Mouse (Mus musculus) gonadal fat pad, adult 2 months (tissue): ENCODE data around the gene Pmpcb. TPM values are rescaled to one million over a fixed set of nuclear protein-coding genes. Genes with fewer than 3 reads are reported as not detected.

Experiments
- DNase-seq: peaks from one replicate; pipeline ENCODE4 v3.0.0-alpha.2; 2012; ENCODE audit warnings: low read depth
- polyA plus RNA-seq: library from polyadenylated mRNA; depleted of rRNA; stranded (reverse); fragments of >200 nt; gene quantifications from 2 replicates; pipeline ENCODE4 v1.2.3, GENCODE M21; 2012

Pmpcb gene
- polyA plus RNA-seq, 1 experiment, result 50.6 TPM

DNA sequence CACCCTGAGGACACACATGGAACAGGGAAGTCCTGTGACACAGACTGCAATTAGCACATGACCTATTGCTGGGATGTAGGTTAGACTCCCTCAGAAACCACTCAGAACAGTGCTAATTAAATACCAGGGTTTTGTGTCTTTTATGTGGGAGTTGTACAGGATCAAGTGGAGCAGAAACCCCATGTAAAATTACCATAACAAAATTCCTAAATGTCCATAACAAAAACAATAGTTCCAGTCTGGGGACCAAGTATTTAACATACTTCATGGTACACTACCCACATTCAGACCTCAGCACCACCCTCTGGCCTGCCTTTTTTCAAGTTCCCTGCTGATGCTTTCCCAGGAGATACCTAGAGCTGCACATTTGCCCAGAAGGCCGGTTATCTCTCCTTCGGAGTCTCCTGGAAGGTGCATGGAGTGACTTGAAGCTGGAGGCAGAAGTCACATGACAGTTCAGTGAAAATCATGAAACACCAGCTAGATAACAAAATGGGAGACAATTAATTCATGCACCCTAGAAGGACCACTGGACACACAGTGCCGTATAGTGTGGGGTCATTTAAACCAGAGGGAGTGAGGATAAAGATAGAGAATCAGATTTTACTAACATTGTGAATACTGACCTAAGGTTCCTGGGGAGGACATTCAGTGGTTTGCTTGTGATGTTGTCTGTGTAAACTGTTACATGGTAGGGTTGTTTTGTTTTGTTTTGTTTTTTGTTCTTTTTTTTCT, 4.6 kb upstream of the Pmpcb start:
- no peak for DNase-seq

DNA sequence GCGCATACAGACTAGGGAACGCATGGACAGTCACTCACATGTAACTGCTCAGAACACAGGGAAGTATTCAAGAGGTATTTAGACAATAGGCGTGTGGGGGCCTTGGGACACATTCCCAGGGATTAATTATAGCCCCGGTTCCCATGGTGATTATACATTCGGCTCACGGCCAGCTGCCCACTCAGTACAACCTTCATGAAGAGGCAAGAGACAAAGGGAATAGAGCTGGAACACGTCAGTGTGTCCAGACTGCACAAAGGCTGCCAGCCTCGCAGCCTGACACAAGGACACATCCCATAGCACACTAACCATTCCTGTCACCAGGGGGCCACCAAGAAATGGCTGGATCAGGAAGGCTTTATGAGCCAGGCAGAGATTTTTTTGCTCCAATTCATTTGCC, 4.0 kb upstream of the Pmpcb start:
- no peak for DNase-seq

DNA sequence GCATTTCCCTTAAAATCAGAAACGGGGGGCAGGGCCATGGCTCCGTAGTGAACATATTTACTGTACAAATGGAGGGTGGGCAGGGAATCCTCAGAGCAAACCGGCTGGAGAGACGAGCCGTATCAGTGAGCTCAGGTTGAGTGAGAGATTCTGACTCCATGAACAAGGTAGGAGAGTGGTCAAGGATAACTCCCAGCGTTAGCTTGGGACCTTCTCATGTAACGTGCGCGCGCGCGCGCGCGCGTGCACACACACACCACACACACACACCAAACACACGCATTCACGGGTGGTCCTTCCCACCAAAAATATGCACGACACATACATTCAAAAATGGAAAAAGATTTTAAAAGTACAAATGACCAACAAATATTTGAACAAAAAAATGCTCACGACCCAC, 1.8 kb upstream of the Pmpcb start:
- DNase-seq, result no peak

DNA sequence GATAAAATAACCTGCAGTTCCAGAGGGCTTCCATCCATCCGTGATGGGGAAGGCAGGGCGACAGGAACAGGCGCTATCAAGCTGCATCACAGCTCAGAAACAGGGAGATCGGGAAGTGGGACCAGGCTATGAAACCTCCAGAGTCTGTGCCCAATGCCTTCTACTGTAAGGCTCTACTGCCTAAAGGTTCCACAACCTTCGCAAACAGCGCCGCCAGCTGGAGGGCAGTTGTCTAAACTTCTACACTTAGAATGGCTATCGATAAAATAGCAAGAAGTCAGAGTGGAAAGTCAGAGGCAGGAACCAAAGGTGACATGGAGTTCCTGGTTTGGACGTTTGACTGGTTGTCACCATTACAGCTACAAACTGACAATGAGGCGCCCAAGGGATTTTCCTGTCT, 1.4 kb upstream of the Pmpcb start:
- no peak for DNase-seq

DNA sequence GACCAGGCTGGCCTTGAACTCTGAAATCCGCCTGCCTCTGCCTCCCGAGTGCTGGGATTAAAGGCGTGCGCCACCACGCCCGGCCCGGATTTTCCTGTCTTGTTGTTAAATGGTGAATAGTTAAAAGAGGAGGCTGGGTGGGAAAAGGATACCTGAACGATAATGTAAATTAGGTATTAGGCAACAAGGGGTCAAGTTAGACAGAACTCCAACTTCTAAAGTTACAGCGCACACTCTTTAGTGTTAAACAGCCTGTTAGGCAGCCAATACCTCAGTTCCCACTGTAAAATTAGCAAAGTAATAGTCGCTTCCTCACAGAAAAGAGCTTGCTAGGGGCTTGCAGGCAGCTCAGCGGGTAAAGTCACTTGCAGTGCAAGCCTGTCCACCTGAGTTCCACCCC, 895 bp upstream of the Pmpcb start:
- no peak for DNase-seq

DNA sequence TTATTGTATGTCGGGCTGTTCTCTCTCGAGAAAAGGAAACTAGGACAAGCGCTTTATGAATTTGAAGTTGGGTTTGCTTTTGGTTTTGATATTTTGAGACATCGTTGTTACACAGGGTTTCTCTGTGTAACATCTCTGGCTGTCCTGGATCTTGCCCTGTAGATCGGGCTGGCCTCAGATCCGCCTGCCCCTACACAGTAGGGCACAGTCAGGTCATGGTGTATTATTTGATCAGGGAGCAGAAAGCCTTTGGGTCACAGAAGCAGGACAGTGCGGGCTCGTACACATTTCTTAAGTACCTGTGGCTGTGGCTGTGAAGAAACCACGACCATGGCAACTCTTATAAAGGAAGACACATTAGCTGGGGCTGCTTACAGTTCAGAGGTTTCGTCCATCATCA, 679 bp downstream of the Pmpcb start:
- no peak for DNase-seq

DNA sequence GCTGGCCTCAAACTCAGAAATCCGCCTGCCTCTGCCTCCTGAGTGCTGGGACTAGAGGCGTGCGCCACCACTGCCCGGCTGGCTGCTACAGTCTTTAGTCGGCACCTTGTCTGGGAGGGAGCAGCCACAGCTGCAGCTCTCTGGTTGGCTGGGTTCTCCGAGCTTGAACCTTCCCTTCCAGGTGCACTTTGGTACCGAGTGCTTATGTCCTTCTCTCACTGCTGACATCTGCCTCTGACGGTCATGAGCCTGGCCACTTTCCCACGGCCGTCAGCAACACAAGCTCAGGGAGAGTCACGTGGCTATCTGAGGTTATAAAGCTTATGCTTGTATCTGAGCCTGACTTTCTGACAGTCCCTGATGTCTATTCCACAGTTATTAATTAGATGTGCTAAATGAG, 2.2 kb downstream of the Pmpcb start:
- no peak for DNase-seq

DNA sequence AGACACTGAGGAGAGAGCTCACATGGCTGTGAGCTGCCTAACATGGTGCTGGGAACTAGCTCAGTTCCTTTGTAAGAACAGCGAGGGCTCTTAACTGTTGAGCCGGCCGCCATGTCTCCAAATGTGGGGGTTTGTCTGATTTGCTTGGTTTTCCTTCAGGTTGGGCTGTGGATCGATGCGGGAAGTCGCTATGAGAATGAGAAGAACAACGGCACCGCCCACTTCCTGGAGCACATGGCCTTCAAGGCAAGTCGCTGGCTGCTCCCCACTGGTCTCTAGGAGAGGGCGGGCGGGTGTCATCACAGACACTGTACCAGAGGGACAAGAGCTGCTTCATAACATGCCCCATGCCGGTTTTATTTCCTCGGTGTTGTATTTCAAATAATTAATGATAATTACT, 2.9 kb downstream of the Pmpcb start:
- no peak for DNase-seq

DNA sequence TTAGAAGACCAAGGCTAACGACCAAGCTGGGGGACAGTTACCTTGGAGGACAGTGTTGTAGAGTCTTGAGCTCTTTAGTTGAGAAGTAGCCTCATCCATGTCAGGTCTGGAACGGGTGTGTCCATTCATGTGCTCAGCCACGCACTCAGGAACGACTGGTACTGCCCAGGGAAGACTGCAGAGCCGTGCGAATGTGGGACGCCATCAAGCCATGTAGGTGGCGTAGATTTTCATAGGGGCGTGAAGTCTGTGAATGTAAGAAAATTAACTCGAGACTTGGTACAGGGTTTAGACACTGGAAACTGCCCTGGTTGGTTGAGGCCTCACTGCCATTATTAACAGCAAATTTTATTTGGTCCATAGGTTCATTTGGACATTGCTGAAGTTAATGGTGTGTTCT, 6.7 kb downstream of the Pmpcb start:
- DNase-seq, result no peak

DNA sequence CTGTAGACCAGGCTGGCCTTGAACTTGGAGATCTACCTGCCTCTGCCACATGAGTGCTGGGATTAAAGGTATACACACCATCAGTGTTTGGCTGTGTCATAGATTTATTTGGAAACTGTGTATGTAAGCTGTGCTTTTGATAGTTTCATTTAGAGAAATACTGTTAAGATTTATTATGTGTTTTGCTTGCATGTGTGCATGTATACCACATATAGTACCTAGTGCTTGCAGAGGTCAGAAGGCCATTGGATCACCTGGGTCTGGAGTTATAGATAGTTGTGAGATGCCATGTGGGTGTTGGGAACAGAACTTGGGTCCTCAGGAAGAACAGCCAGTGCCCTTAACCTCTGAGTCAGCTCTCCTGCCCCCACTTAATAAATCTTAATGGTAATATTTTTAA, 7.7 kb downstream of the Pmpcb start:
- no peak for DNase-seq

DNA sequence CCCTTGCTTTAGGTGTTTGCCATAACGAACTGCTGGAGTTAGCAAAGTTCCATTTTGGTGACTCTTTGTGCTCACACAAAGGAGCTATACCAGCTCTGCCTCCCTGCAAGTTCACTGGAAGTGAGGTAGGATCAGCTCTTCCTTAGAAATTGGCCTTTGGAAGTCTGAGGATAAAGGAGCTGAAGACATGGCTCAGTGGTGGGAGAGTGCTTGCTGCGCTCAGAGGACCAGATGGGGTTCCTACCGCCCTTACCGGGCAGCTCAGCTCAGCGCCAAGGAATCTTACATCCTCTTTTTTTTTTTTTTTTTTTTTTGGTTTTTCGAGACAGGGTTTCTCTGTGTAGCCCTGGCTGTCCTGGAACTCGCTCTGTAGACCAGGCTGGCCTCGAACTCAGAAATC, 9.0 kb downstream of the Pmpcb start:
- DNase-seq, result no peak

DNA sequence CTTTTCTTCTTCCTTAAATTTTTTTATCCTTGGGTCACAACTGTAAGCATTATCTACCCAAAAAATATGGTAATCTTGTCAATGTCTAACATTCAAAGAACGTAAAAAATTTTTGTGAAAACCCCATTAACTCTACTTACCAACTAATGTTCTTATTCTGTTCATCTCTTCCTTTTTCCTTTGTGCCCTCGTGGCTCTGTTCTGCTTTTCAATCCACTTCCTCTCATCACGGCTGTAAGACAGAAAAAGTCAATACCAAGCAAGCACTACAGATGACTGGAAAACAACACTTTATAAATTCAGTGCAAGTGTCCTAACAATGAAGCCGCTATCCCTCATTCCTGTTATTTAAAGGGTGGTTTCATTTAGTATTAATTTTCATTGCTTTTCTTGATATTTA, 31.6 kb downstream of the Pmpcb start:
- no peak for DNase-seq

DNA sequence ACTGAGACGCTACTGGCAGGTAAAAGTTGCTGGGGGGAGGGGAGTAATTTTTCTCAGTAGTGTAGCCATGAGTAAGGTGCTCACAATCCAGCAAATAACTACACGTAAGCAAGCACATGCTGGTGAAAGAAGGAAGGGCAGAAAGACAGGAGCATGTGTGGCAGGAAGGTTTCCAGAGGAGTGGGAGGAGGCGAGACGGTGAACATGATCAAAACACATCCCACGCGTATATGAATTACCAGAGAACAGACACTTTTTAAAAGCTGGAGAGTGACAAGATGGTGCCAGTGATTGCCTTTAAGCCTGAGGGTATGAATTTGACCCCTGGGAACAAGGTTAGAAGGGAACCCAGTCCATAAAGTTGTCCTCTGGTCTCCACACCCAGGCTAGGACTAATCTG, 32.9 kb downstream of the Pmpcb start:
- DNase-seq, result no peak

DNA sequence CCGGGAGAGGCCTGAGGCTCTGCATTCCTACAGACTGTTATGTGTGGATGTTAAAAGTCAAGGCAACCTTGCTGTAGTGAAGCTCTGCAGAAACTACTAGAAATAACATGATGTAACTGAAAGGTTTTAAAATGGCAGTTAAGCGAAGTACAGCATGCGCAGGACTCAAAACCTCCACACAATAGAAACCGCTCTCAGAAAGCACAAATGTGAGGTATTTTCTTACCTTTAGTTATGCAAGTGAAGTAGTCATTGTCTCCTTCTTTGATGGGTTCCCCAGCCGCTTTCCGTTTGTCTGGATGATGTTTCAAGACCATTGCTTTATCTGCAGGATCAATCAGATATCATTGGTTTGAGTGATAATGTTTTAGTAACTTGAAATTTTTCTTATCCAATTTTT, 39.5 kb downstream of the Pmpcb start:
- DNase-seq, result no peak

DNA sequence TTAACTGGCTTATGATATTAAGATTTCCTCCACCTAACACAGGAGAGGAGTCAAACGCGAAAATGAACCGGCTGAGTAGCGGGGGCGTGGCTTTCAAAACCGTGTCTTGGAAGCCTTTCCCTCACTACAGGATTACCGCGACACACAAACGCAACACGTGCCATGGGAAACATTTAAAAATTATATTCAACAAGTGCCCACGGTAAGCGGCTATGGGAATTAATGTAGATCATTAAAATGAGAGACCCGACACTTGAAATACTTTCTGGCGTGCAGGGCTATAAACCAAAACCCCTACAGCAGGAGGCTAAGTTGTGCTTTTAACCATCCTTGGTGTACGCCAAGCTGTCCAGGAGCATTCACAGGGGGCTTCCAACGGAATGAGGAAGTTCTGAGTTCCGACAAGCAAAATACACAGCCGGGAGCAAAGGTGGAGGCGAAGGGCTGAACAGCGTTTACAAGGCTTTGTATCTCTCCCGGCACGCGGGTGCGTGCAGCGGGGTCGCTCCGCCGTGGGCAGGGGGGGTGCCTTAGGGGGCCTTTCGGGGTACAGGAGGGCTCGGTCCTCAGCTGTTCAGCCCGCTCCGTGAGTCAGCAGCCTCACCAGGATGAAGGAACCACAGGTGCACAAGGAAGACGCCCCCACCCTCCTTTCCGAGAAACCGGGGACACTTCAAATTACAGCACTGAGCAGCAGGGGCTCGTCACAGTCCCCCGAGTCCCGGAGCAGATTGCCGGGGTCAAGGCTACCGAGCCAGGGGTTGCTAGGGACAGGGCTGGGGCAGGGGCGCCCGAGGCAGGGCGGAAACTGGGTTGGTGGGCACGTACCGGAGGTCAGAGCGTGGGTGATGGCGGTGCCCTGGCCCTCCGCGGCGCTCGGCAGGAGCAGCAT, 47.5 kb downstream of the Pmpcb start:
- no peak for DNase-seq

DNA sequence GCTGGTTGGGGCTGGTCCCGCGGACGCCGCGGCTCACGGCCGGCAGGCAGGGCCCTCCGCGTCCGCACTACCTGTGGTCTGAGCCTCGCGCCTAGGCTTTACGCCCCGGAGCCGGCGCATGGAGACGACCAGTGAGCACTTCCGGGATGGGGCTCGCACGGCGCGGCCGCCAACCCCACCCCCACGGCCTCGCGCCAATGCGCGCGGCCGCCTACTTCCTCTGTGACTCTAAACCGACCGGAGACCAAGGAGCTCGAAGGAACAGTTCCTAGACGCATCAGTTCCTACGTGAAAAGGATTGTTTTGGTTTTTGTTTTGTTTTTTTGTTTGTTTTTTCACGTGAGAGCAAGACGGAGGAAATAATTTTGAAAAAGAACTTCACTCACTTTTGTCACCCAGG, 48.1 kb downstream of the Pmpcb start, which contains the start of the genes Dnajc2 and Psmc2:
Gene Dnajc2 (minus strand): TSS at position 199 of the 400 bp plus-strand sequence.
Gene Psmc2 (plus strand): TSS at position 231 of the 400 bp plus-strand sequence.
- peak; percentile 46 for DNase-seq

DNA sequence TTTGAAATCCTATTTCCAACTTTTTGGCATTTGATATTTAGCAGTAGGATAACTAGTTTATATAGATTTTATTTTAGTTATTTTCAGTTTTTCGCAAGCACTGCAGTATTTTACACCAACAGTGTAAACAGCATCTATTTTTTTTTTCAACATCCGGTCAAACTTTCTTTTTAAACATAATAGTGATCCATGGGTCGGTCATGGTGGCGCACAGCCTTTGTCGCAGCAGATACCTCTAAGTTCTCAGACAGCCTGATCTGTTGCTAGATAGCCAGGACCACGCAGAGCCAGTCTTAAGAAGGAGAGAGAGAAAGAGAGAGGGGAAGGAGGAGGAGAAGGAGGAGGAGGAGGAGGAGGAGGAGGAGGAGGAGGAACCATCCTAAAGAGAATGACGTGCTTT, 48.8 kb downstream of the Pmpcb start:
- no peak for DNase-seq

DNA sequence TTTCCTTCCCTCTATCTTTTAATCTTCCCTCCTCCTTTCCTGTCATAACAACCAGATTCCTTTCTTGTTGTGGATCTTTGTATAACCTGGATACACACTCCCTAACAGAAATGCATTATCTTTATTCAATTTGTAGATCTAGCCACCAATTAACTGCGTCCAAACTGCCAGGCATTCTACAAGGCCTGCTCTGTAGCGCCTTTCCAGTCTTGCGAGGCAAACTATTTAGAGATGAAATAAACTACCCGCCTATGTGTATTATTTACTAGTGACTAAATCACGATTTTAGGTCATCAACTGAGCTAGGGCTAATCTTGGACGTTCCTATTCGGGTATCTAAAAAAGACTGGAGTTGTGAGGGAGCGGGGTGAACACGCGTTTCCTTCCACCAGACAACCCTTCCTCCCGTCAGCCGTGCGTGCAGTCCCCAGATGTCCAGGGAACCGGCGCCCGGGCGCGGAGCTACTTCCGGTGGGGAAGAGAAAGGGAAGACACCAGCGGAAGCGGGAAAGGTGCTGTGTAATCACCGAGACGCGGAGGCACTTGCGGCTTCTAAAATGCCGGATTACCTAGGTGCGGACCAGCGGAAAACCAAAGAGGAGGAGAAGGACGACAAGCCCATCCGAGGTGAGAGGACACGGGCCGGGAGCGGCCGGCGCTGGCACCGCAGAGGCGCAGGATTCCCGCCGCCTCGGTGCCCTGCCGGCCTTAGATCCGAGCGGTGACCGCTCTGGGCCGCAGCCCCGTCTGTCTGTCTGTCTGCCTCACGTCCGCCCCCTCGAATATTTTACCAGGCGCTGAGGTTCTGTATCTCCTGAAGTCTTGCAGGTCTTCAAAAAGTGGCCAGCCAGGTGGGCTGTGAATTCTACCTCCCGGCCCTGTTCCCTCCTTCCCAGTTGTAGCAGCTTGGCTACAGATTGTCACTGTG, 49.6 kb downstream of the Pmpcb start:
- DNase-seq, result peak; percentile 56

DNA sequence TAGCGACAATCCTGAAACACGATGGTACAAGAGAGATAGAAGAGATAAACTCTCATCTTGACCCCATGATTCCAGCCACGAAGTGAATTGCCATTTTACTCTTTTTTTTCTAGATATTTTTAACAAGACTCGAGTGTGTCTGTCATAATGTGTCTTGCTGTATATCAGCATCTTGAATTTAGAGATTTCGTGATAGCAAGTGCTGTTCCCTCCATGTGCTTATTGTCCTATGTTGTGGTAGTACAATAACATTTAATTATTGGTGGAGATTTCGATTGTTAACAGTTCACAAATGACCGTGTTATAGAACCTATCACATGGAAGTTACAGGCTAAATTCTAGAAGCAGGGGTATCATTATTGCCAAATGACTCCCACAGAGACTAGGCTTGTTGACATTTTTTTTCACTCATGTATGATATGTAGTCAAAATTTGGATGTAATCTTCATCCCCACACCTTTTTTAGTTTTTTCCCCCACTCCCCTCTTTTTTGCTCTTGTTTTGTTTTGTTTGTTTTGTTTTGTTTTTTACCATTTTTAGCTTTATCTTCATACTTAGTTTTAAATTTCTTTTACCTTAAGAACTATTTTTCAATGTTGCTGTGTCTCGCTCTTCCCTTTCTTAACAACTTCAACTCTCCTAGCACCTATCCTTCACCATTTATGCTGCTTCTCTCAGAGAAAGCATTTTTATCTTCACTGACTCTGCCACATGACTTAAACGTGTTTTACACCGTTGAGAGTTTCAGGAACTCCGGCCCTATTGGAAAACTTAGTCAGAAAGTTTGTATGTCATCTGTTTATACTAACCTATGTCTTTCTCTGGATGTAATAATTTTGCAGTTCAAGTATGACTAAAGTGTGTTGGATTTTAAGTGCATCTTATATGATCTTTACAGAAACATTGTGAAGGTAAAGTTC, 50.5 kb downstream of the Pmpcb start:
- DNase-seq, result no peak

DNA sequence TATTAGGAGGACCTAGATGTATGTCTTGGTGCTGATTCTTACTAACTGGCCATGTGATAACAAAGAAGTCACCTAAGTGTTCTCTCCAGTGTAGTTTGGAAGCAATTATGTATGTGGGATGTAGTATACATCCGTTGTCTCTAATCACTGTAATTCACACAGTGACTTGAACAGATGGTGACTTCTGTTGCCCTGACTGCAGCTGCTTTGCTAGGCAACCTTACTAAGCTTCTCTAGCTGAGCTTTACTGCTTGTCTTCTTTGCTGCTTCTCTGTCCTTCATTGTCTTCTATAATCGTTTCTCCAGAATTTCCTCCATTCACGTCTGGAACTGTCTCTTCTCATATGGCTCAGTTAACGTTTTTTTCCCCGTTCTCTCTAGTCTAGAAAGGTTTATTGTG, 52.1 kb downstream of the Pmpcb start:
- DNase-seq, result no peak

DNA sequence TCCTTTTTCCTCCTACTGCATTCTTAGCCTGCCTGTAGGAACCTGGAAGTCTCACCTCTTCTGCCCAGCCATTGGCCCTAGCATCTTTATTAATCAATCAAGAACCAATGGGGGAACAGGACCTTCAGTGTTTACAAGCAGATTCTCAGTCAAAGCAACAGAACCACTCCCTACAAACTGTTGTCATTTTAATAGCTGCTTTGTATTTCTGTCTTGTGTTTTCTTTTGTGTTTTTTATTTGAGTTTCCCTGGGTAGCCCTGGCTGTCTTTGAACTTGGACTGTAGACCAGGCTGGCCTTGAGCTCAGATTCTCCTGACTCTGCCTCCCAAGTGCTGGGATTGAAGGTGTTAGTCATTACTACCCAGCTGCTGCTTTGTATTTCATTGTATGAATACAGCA, 55.2 kb downstream of the Pmpcb start:
- DNase-seq, result no peak
